Mouse (Mus musculus) liver, postnatal 0 days (tissue): ENCODE results near the gene Gm17606. TPM values are rescaled to one million over a fixed set of nuclear protein-coding genes. Genes with fewer than 3 reads are reported as not detected.

ENCODE experiments used
- ATAC-seq: fragments of 200-750 bp; cut with Nextera tagmentation; 2 replicates; pipeline ENCODE4 v1.8.0; 2017; ENCODE audit warnings: mild to moderate bottlenecking, moderate library complexity
- DNase-seq: peaks from one replicate; pipeline ENCODE4 v3.0.0-alpha.2; 2016
- H3K27ac ChIP-seq: fragments of 300-500 bp; sonication (generic); 2 replicates; pipeline ENCODE4 v1.5.1; 2014; ENCODE audit warnings: antibody characterized with exemption, moderate library complexity, mild to moderate bottlenecking, low read depth
- H3K27me3 ChIP-seq: fragments of 300-500 bp; sonication (generic); 2 replicates; pipeline ENCODE4 v1.6.1; 2014; ENCODE audit warnings: low read length, control low read depth, mixed read lengths; ENCODE audit not compliant: insufficient read depth
- H3K36me3 ChIP-seq: fragments of 300-500 bp; sonication (generic); replicated peaks from 2 replicates; pipeline ENCODE4 v1.6.1; 2014; ENCODE audit warnings: mild to moderate bottlenecking, control low read depth, low read length, moderate library complexity, mixed read lengths; ENCODE audit not compliant: insufficient read depth
- H3K4me1 ChIP-seq: fragments of 300-500 bp; sonication (generic); 2 replicates; pipeline ENCODE4 v1.6.1; 2014; ENCODE audit warnings: antibody characterized with exemption, mild to moderate bottlenecking, control low read depth; ENCODE audit not compliant: insufficient read depth
- H3K4me2 ChIP-seq: fragments of 300-500 bp; sonication (generic); 2 replicates; pipeline ENCODE4 v1.6.1; 2014; ENCODE audit warnings: low read depth, mild to moderate bottlenecking, low read length, moderate library complexity, mixed read lengths
- H3K4me3 ChIP-seq: fragments of 300-500 bp; sonication (generic); 2 replicates; pipeline ENCODE4 v1.5.1; 2014; ENCODE audit warnings: low read depth, low read length
- H3K9ac ChIP-seq: fragments of 300-500 bp; sonication (generic); replicated peaks from 2 replicates; pipeline ENCODE4 v1.6.1; 2014; ENCODE audit warnings: mild to moderate bottlenecking, moderate library complexity
- H3K9me3 ChIP-seq: fragments of 300-500 bp; sonication (generic); 2 replicates; pipeline ENCODE4 v1.6.1; 2016; ENCODE audit warnings: mild to moderate bottlenecking, control low read depth, low read length, mixed read lengths
- CTCF ChIP-seq: sonication (generic); IDR thresholded peaks from 2 replicates; pipeline ENCODE4 v1.5.1; 2016; ENCODE audit warnings: antibody characterized with exemption, low read depth
- EP300 ChIP-seq: IDR thresholded peaks from 2 replicates; pipeline ENCODE4 v1.6.1; 2016; ENCODE audit warnings: antibody characterized with exemption, low read depth, mild to moderate bottlenecking
- WGBS: fragments of 180-500 bp; shearing (Covaris S2); extraction: QIAGEN DNeasy Blood & Tissue Kit; methylation state at CpG from one replicate; pipeline ENCODE4 v1.1.7; 2014; ENCODE audit not compliant: insufficient replicate concordance; 5-methylcytosine and 5-hydroxymethylcytosine counted together
- polyA plus RNA-seq: library from polyadenylated mRNA; unstranded; fragments of >200 nt; fragmentation: Nextera tagmentation; extraction: Ambion mirVana; gene quantifications from 2 replicates; pipeline ENCODE4 v1.2.1, GENCODE M21; 2015

Gm17606 gene
- polyA plus RNA-seq, 1 experiment from 2014 or later, result not detected

DNA sequence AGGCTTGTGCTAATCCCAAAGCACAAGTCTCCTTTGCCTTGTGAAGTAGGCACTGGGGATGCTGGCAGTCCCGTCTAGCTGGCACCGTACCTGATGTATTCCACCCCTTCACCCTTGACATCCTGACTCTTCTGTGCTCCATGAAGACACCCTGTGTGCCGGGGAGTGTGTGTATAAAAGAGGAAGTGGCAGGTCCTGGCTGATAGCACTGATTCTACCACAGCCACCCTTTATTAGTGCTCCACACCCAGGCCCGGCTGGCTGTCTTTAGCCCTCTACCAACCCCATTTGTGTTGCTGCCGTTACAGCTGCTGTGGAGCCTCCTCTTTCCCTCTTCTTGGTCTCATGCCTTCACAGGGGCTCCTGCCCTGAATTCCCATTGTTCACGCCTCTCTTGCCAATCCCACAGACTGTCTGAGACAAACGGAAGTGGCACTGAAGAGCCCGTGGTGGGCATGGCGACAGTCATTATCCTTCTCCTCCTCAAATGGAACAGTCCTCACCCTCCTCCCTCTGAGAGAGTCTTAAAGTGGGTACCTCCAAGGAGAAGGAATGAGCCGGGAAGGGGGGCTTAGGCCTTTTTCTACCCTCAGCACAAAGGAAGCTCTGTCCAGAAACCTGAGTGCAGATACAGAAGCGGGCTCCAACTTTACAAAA lies 10.0 kb upstream of the Gm17606 start:
- DNase-seq, result no peak
- no peaks in the 10 kb centered on the region for H3K27me3 ChIP-seq
- H3K4me3 ChIP-seq, result no peak overlapping the region
- H3K4me1 ChIP-seq, result no peaks in the 10 kb centered on the region
- peaks cover 2% of the 10 kb centered on the region; the same call in 1 of the 2 replicates for H3K36me3 ChIP-seq
- no peak overlapping the region for H3K4me2 ChIP-seq
- 58% methylated on average over 11 of the region's 11 CpGs for WGBS
- TF ChIP-seq EP300, result no peak
- TF ChIP-seq CTCF, result no peak
- no peak overlapping the region for H3K27ac ChIP-seq
- ATAC-seq, result no peak
- no peaks in the 10 kb centered on the region for H3K9me3 ChIP-seq
- no peak overlapping the region for H3K9ac ChIP-seq

DNA sequence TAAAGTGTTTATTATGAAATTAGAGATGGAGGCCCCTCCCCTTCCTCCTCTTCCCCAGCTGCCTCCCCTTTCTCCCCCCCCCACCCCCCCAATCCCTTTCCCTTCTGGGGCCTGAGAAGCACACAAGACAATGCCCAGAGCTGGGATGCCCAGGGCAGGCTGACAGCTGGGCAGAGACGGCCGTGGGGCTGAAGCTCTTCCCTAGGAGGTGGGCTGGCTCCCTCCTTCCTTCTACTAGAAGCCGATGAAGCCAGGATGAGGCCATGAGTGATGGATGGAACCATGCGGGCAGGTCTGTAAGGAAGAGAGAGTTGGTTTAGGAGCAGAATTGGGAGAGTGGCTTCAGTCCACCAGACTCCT lies 9.5 kb upstream of the Gm17606 start:
- H3K27me3 ChIP-seq, result no peaks in the 10 kb centered on the region
- WGBS, result 78% methylated on average over 4 of the region's 4 CpGs

DNA sequence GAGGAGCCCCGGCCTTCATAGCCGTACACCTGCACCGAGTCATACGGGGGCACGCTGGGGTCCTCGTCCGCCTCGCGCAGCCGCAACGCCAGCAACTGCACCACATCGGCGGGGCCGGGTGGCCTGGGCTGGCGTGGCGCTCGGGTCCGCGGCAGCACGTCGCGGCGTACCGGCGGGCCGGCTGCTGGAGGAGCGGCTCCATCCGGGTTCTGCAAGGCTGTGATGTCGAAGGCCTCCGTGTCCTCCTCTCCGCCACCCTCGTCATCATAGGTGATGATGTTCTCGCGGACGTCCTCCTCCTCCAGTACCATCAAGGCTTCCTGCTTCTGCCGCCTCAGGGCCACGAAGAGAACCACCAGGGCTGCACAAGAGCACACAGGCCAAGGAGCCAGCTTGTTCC lies 8.5 kb upstream of the Gm17606 start:
- H3K4me2 ChIP-seq, result no peak overlapping the region
- DNase-seq, result no peak
- H3K27ac ChIP-seq, result no peak overlapping the region
- no peaks in the 10 kb centered on the region for H3K27me3 ChIP-seq
- TF ChIP-seq EP300 (no peak), CTCF (no peak)
- no peak for ATAC-seq
- no peaks in the 10 kb centered on the region for H3K4me1 ChIP-seq
- H3K9me3 ChIP-seq, result no peaks in the 10 kb centered on the region
- H3K36me3 ChIP-seq, result peaks cover 2% of the 10 kb centered on the region; the same call in 1 of the 2 replicates
- 94% methylated on average over 28 of the region's 37 CpGs for WGBS
- no peak overlapping the region for H3K4me3 ChIP-seq
- H3K9ac ChIP-seq, result no peak overlapping the region

More for the DNA sequence above, 9.5 kb upstream of the Gm17606 start:
- H3K9me3 ChIP-seq, result no peaks in the 10 kb centered on the region
- no peak overlapping the region for H3K9ac ChIP-seq
- TF ChIP-seq CTCF (no peak), EP300 (no peak)
- no peak overlapping the region for H3K4me2 ChIP-seq
- DNase-seq, result no peak
- H3K4me3 ChIP-seq, result no peak overlapping the region
- H3K27ac ChIP-seq, result no peak overlapping the region
- H3K36me3 ChIP-seq, result peaks cover 2% of the 10 kb centered on the region; the same call in 1 of the 2 replicates
- no peaks in the 10 kb centered on the region for H3K4me1 ChIP-seq
- ATAC-seq, result no peak

DNA sequence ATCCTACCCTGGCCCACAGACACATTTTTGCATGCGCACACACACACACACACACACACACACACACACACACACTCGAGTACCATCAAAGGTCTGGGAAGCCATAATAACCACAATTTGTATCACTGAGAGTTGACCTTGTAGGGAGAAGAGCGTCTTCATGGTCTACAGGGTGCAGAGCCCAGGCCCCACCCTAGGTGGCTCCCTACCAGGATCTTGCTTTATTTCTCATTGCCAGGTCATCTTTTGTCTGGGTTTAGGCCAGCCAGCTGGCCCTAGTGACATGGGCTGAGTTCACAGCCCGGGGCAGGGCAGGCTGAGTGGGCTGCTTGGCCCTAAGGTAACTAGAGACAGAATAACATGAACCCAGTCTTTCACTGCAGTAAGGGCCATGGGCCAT lies 6.6 kb upstream of the Gm17606 start:
- ATAC-seq (no peak), DNase-seq (no peak)
- Histone ChIP-seq H3K27me3 (no peaks in the 10 kb centered on the region), H3K9me3 (no peaks in the 10 kb centered on the region), H3K9ac (no peak overlapping the region), H3K4me1 (no peaks in the 10 kb centered on the region), H3K4me2 (no peak overlapping the region), H3K27ac (no peak overlapping the region), H3K36me3 (peaks cover 2% of the 10 kb centered on the region; the same call in 1 of the 2 replicates), H3K4me3 (no peak overlapping the region)
- WGBS, result 77% methylated on average over 4 of the region's 4 CpGs
- TF ChIP-seq EP300, result no peak
- peak; percentile 37 for TF ChIP-seq CTCF

DNA sequence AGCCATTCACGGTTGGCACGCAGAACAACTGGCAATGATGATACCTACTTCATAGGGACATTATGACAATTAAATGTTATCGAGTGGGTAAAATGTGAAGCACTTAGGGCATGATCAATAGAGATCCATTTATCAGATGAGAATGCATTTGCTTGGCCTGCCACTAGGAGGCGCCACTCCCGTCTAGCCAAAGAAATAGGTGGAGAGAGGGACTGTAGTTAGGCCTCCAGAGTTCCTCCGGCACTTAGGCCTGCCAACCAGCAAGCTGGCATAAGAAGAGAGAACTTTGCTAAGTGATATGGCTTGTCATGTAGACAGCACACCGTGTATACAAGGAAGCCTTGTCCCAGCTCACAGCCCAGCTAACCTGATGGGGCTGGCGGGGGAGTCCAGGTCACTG lies 3.8 kb upstream of the Gm17606 start:
- H3K9ac ChIP-seq, result no peak overlapping the region
- H3K9me3 ChIP-seq, result no peaks in the 10 kb centered on the region
- H3K4me3 ChIP-seq, result no peak overlapping the region
- peaks cover 3% of the 10 kb centered on the region for H3K4me1 ChIP-seq
- DNase-seq (peak; percentile 71), ATAC-seq (no peak)
- 50% methylated on average over 8 of the region's 8 CpGs for WGBS
- H3K27ac ChIP-seq, result no peak overlapping the region
- H3K4me2 ChIP-seq, result no peak overlapping the region
- TF ChIP-seq CTCF (peak; percentile 94), EP300 (no peak)
- H3K36me3 ChIP-seq, result peaks cover under 1% of the 10 kb centered on the region; the same call in 1 of the 2 replicates
- 0 out of 2 replicates have a peak, but pooled peaks cover 5% of the 10 kb centered on the region for H3K27me3 ChIP-seq

DNA sequence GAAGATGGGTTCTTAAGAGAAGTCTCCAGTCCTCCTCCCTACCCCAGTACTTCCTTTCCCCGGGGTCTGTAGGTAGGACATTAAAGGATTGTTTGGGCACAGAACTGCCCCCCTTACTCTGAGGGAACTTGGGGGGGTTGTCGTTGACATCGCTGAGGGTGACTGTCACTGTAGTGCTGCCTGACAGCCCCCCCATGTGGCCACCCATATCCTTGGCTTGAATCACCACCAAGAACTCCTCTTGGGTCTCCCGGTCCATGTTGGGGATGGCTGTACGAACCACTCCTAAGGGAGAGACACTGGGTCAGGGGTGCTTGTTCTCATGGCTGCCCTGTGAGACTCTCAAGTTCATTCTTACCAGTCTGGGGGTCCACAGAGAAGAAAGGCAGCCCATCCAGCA lies 2.5 kb upstream of the Gm17606 start:
- H3K36me3 ChIP-seq, result peaks cover 12% of the 10 kb centered on the region
- no peak overlapping the region for H3K9ac ChIP-seq
- ATAC-seq (no peak), DNase-seq (no peak)
- no peak overlapping the region for H3K27ac ChIP-seq
- peak; percentile 21; the same call in 1 of the 2 replicates for TF ChIP-seq CTCF
- no peak for TF ChIP-seq EP300
- H3K9me3 ChIP-seq, result no peaks in the 10 kb centered on the region
- 61% methylated on average over 5 of the region's 5 CpGs for WGBS
- no peak overlapping the region for H3K4me3 ChIP-seq
- H3K4me1 ChIP-seq, result peaks cover 3% of the 10 kb centered on the region
- 0 out of 2 replicates have a peak, but pooled peaks cover 5% of the 10 kb centered on the region for H3K27me3 ChIP-seq
- no peak overlapping the region for H3K4me2 ChIP-seq
